Mouse (Mus musculus) midbrain, embryonic 15.5 days (tissue): ENCODE results near the gene Daam1. TPM values are rescaled to one million over a fixed set of nuclear protein-coding genes. Genes with fewer than 3 reads are reported as not detected.

Source experiments
- ATAC-seq: fragments of 200-750 bp; cut with Nextera tagmentation; replicated peaks from 2 replicates; pipeline ENCODE4 v1.8.0; 2017; ENCODE audit warnings: moderate TSS enrichment
- H3K27ac ChIP-seq: fragments of 300-500 bp; sonication (generic); 2 replicates; pipeline ENCODE4 v1.5.1; 2015; ENCODE audit warnings: mild to moderate bottlenecking, inconsistent platforms
- H3K27me3 ChIP-seq: fragments of 300-500 bp; sonication (generic); replicated peaks from 2 replicates; pipeline ENCODE4 v1.6.1; 2015; ENCODE audit warnings: inconsistent platforms
- H3K36me3 ChIP-seq: fragments of 300-500 bp; sonication (generic); replicated peaks from 2 replicates; pipeline ENCODE4 v1.6.1; 2015; ENCODE audit warnings: inconsistent platforms
- H3K4me1 ChIP-seq: fragments of 300-500 bp; sonication (generic); 2 replicates; pipeline ENCODE4 v1.6.1; 2015; ENCODE audit warnings: inconsistent platforms
- H3K4me2 ChIP-seq: fragments of 300-500 bp; sonication (generic); 2 replicates; pipeline ENCODE4 v1.6.1; 2015; ENCODE audit warnings: inconsistent platforms, mild to moderate bottlenecking, moderate library complexity
- H3K4me3 ChIP-seq: fragments of 300-500 bp; sonication (generic); 2 replicates; pipeline ENCODE4 v1.5.1; 2015; ENCODE audit warnings: mild to moderate bottlenecking, inconsistent platforms
- H3K9ac ChIP-seq: fragments of 300-500 bp; sonication (generic); 2 replicates; pipeline ENCODE4 v1.6.1; 2015; ENCODE audit warnings: mild to moderate bottlenecking, inconsistent platforms
- H3K9me3 ChIP-seq: fragments of 300-500 bp; sonication (generic); 2 replicates; pipeline ENCODE4 v1.6.1; 2016; ENCODE audit warnings: inconsistent platforms
- WGBS: fragments of 180-500 bp; shearing (Covaris S2); methylation state at CpG from one replicate; pipeline ENCODE4 v1.1.7; 2015; ENCODE audit warnings: mixed read lengths; 5-methylcytosine and 5-hydroxymethylcytosine counted together
- polyA plus RNA-seq: library from polyadenylated mRNA; unstranded; fragments of >200 nt; fragmentation: Nextera tagmentation; extraction: Ambion mirVana; gene quantifications from 2 replicates; pipeline ENCODE4 v1.2.1, GENCODE M21; 2015

Daam1 gene
- polyA plus RNA-seq, 1 experiment from 2014 or later: 31.4 TPM

DNA sequence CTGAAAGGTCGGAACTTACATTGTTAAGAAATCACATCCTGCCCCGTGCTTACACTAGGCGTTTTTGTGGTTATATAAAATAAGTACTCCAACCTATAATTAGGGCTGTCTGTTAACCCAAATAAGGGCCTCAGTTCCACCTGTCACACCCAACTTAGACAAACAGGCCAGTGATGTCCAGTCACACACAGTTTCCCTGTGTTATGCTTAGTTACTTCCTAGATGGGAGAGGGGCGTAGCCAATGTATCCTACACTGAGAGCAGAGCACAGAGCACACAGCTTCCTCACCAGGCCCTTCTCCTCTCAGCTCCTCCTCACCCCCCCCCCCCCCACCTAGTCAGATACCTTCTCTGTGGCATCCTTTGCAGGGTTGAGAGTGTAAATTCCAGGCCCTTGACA is 41.5 kb downstream of the Daam1 start:
- 96% methylated on average over 4 of the region's 4 CpGs for WGBS

DNA sequence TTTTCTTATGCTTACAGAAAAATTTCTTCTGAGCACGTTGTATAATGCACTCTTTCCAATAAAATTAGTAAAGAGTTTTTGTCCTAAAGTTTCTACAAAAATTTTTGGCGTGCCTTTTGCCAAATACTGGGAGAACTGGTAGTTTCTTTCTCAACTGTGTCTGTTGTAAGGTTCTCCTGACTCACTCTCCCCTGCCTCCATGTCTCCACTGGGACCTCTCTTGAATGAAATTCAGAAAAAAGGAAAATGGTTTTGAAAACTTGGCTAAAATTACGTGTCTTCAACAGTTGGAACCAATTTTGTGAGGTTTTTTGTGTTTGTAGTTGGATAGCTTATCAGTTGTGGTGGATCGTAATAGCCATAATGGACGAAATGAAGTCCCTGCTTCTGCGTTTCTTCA is 43.7 kb downstream of the Daam1 start:
- Histone ChIP-seq H3K9ac (no peak overlapping the region), H3K9me3 (no peaks in the 10 kb centered on the region), H3K4me2 (no peak overlapping the region), H3K27ac (no peak overlapping the region), H3K4me3 (no peak overlapping the region), H3K36me3 (no peaks in the 10 kb centered on the region), H3K4me1 (peaks cover 13% of the 10 kb centered on the region), H3K27me3 (no peaks in the 10 kb centered on the region)
- no peak for ATAC-seq
- 92% methylated on average over 6 of the region's 6 CpGs for WGBS

More for the DNA sequence above, 41.5 kb downstream of the Daam1 start:
- Histone ChIP-seq H3K27me3 (no peaks in the 10 kb centered on the region), H3K36me3 (no peaks in the 10 kb centered on the region), H3K9ac (no peak overlapping the region), H3K4me1 (peaks cover 14% of the 10 kb centered on the region; the same call in 1 of the 2 replicates), H3K4me3 (no peak overlapping the region), H3K4me2 (no peak overlapping the region), H3K9me3 (no peaks in the 10 kb centered on the region), H3K27ac (no peak overlapping the region)
- ATAC-seq: no peak

DNA sequence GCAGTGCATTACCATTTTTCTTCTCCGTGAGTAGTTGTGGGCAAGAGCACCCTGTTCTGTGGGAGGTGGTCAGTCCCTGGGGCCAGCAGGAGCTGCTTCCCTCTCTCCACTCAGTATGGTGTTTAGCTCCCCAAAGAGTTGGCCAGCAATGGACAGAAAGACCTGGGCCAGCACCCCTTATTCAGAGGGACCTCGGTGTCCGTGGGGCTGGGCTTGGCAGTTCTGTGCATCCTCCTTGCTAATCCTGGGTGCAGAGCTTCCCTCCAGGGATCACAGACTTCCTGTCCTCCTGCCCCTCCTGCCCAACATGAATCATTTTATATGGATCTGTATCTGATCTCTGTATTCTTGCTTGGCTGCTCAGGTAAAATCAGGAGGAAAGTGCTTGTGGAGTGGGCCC is 44.1 kb downstream of the Daam1 start:
- H3K27ac ChIP-seq: no peak overlapping the region
- H3K4me1 ChIP-seq: peaks cover 13% of the 10 kb centered on the region
- no peak overlapping the region for H3K4me3 ChIP-seq
- no peaks in the 10 kb centered on the region for H3K9me3 ChIP-seq
- no peak for ATAC-seq
- WGBS: 74% methylated on average over 3 of the region's 3 CpGs
- H3K36me3 ChIP-seq: no peaks in the 10 kb centered on the region
- no peaks in the 10 kb centered on the region for H3K27me3 ChIP-seq
- H3K4me2 ChIP-seq: no peak overlapping the region
- no peak overlapping the region for H3K9ac ChIP-seq

GRCm38 (mm10) chr12:71875761-71876489 is 45.0 kb downstream of the Daam1 start:
- H3K27me3 ChIP-seq: no peaks in the 10 kb centered on the region
- no peak overlapping the region for H3K4me2 ChIP-seq
- no peaks in the 10 kb centered on the region for H3K9me3 ChIP-seq
- WGBS: 56% methylated on average over 7 of the region's 7 CpGs
- H3K9ac ChIP-seq: no peak overlapping the region
- H3K36me3 ChIP-seq: no peaks in the 10 kb centered on the region
- ATAC-seq: 0 out of 2 replicates have a peak, but pooled peaks have one; percentile 57
- no peak overlapping the region for H3K27ac ChIP-seq
- H3K4me3 ChIP-seq: no peak overlapping the region
- H3K4me1 ChIP-seq: peaks cover 13% of the 10 kb centered on the region

DNA sequence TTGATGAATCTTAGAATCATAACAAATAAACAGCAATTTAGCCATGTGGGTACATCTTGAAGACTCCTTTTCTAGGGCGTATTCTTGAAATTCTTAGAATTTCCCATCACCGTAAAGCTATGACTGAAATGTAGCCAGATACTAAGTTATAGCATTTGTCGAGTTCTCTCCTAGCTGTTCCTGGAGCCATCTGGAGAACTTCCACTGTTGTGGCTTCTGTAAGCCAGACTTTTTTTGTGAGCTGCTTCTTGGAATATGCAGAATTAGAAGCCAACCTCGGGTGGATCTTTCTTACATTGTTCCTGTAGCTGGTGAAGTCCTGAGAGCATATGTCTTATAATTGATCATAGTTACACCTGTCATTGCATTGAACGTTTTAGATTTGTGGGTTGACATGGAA is 50.1 kb downstream of the Daam1 start:
- WGBS: 88% methylated on average over 5 of the region's 5 CpGs
- Histone ChIP-seq H3K27ac (no peak overlapping the region), H3K4me2 (no peak overlapping the region), H3K27me3 (no peaks in the 10 kb centered on the region), H3K4me1 (peaks cover 17% of the 10 kb centered on the region), H3K4me3 (no peak overlapping the region), H3K9me3 (no peaks in the 10 kb centered on the region), H3K36me3 (no peaks in the 10 kb centered on the region), H3K9ac (no peak overlapping the region)
- no peak for ATAC-seq

- Histone ChIP-seq H3K4me3 (no peak overlapping the region), H3K36me3 (no peaks in the 10 kb centered on the region), H3K9ac (no peak overlapping the region), H3K27me3 (no peaks in the 10 kb centered on the region), H3K4me2 (no peak overlapping the region), H3K27ac (no peak overlapping the region), H3K9me3 (no peaks in the 10 kb centered on the region), H3K4me1 (peaks cover 19% of the 10 kb centered on the region)
- WGBS: 65% methylated on average over 4 of the region's 4 CpGs
- no peak for ATAC-seq
Measured at GRCm38 (mm10) chr12:71881477-71881876, 50.6 kb downstream of the Daam1 start.

DNA sequence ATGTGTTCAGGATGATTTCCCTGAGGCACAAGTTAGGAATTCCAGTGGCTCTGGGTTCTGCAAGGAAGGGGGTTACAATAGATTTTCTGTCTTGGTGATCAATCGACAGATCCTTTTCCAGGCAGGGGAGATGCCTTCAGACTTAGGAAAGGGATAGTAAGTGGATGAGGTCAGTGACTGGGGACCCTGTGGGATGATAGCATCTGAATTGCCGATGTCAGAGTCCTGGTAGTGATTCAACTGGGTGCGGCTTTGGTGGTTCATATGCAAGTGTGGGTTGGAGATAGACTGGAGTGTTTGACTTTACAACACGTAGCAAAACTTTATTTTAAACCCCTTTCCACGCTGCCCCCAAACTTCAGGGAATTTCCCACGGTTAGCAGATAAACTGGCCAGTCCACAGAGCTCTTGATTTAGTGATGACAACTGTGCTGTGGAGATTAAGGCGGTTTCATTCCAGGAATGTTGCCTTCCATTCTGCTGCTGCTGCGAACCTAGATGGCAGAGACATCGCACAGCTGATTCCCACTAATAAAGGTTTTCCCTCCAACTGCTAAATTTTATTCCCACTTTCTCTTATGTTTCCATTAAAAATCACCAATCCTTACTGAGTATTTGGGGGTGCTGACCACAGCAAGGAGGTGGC is 52.3 kb downstream of the Daam1 start:
- ATAC-seq: no peak
- Histone ChIP-seq H3K9me3 (no peaks in the 10 kb centered on the region), H3K27ac (no peak overlapping the region), H3K9ac (no peak overlapping the region), H3K4me3 (no peak overlapping the region), H3K36me3 (no peaks in the 10 kb centered on the region), H3K4me2 (no peak overlapping the region), H3K27me3 (no peaks in the 10 kb centered on the region), H3K4me1 (peaks cover 19% of the 10 kb centered on the region)
- WGBS: 85% methylated on average over 9 of the region's 9 CpGs

DNA sequence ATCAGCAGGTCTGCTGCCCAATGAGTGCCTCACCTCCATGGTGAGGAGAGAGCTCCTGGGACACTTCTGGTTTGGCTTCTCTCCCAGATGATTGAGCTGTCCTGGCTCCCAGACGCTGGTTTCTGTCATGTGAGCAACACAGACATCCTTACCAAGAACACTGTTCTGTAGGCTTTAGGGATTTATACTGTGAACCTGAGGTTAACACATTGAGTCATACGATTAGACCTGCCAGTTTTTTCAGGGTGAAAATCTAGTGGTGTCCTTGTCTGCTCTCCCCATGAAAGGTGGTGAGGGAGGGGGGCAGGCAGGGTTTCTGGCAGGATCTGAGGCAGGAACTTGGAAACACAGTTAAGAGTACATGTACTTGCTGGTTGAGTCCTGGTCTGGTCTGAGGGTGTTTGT is 54.3 kb downstream of the Daam1 start:
- H3K27me3 ChIP-seq: no peaks in the 10 kb centered on the region
- H3K4me3 ChIP-seq: no peak overlapping the region
- H3K9me3 ChIP-seq: no peaks in the 10 kb centered on the region
- WGBS: 67% methylated on average over 2 of the region's 2 CpGs
- no peak overlapping the region for H3K9ac ChIP-seq
- H3K27ac ChIP-seq: no peak overlapping the region
- H3K36me3 ChIP-seq: no peaks in the 10 kb centered on the region
- H3K4me2 ChIP-seq: no peak overlapping the region
- peaks cover 19% of the 10 kb centered on the region for H3K4me1 ChIP-seq
- ATAC-seq: no peak

GRCm38 (mm10) chr12:71885717-71886116 is 54.8 kb downstream of the Daam1 start:
- Histone ChIP-seq H3K27me3 (no peaks in the 10 kb centered on the region), H3K36me3 (no peaks in the 10 kb centered on the region), H3K9ac (no peak overlapping the region), H3K4me2 (no peak overlapping the region), H3K4me1 (peaks cover 19% of the 10 kb centered on the region), H3K4me3 (no peak overlapping the region), H3K27ac (no peak overlapping the region), H3K9me3 (no peaks in the 10 kb centered on the region)
- ATAC-seq: no peak
- whole genome bisulfite sequencing: 85% methylated on average over 4 of the region's 4 CpGs

DNA sequence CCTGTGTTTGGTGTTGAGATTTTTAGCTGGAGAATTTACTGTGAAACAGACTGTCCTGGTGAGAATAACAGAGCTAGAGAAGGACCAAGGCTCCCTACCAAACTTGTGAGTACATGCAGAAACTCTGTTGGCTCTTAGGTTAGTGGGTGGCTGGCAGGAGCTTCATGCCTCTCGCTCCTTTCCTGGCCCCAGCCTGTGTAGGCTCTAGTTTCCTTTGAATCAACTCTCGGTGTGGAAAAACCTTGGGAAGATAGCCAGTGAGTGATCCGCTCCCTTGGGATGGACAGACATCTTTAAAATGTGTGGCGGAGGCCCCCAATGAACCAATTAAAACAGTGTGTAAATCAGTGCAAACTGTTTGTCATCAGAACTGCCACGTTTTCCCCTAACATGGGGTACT is 55.5 kb downstream of the Daam1 start:
- no peak overlapping the region for H3K4me2 ChIP-seq
- no peaks in the 10 kb centered on the region for H3K27me3 ChIP-seq
- no peaks in the 10 kb centered on the region for H3K9me3 ChIP-seq
- H3K36me3 ChIP-seq: no peaks in the 10 kb centered on the region
- H3K27ac ChIP-seq: no peak overlapping the region
- 72% methylated on average over 5 of the region's 5 CpGs for WGBS
- H3K9ac ChIP-seq: no peak overlapping the region
- H3K4me1 ChIP-seq: peaks cover 24% of the 10 kb centered on the region
- ATAC-seq: no peak
- no peak overlapping the region for H3K4me3 ChIP-seq

- Histone ChIP-seq H3K4me1 (peaks cover 30% of the 10 kb centered on the region), H3K27me3 (no peaks in the 10 kb centered on the region), H3K27ac (no peak overlapping the region), H3K9ac (no peak overlapping the region), H3K9me3 (no peaks in the 10 kb centered on the region), H3K4me2 (no peak overlapping the region), H3K36me3 (no peaks in the 10 kb centered on the region), H3K4me3 (no peak overlapping the region)
- no peak for ATAC-seq
- 67% methylated on average over 2 of the region's 2 CpGs for WGBS
Measured at GRCm38 (mm10) chr12:71886941-71887340, 56.1 kb downstream of the Daam1 start.

GRCm38 (mm10) chr12:71888370-71888769 is 57.5 kb downstream of the Daam1 start:
- H3K4me2 ChIP-seq: no peak overlapping the region
- H3K36me3 ChIP-seq: no peaks in the 10 kb centered on the region
- no peak overlapping the region for H3K4me3 ChIP-seq
- no peaks in the 10 kb centered on the region for H3K9me3 ChIP-seq
- H3K9ac ChIP-seq: no peak overlapping the region
- no peak overlapping the region for H3K27ac ChIP-seq
- no peak for ATAC-seq
- WGBS: 86% methylated on average over 6 of the region's 6 CpGs
- H3K27me3 ChIP-seq: no peaks in the 10 kb centered on the region
- H3K4me1 ChIP-seq: peaks cover 40% of the 10 kb centered on the region

DNA sequence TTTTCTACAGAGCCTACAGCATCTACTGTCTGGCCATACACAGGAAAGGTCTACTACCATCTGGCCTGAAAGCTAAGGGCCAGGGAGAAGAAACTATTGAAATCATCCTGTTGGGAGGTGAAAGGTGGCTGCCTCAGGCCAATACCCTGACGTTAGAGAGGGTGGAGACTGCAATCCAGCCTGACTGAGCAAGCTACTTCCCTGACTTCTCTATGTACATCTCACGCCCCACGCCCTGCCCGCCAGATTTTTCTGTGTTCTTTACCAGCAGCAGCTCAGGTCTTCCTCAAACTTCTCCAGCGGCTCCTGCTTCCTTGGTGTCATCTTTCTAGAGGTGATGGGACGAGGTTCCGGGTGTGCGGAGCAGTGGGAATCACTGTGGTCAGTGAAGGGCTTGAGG is 58.4 kb downstream of the Daam1 start:
- ATAC-seq: no peak

More for the DNA sequence above, 58.4 kb downstream of the Daam1 start:
- no peaks in the 10 kb centered on the region for H3K9me3 ChIP-seq
- peaks cover 42% of the 10 kb centered on the region for H3K4me1 ChIP-seq
- H3K27me3 ChIP-seq: no peaks in the 10 kb centered on the region
- H3K4me2 ChIP-seq: no peak overlapping the region
- 86% methylated on average over 8 of the region's 8 CpGs for WGBS
- H3K36me3 ChIP-seq: no peaks in the 10 kb centered on the region
- no peak overlapping the region for H3K9ac ChIP-seq
- no peak overlapping the region for H3K4me3 ChIP-seq
- H3K27ac ChIP-seq: no peak overlapping the region
